Mouse (Mus musculus): ENCODE measurements around the gene Oxsr1. TPM values are rescaled to one million over a fixed set of nuclear protein-coding genes. Genes with fewer than 3 reads are reported as not detected.

The Oxsr1 gene
- total RNA-seq, 2 experiments from 2014 or later = 31.1 to 33.9 TPM

- peak; percentile 74 for TF ChIP-seq CTCF (IDR thresholded peaks at IDR 0.05)
- intact Hi-C loops (cut with DNase I) = loop anchor here (5.0 kb wide), 1 partner anchor 195 kb away; the partner anchor contains the start of genes Acaa1b and Gm47289
- Histone ChIP-seq H3K27ac (no peak overlapping the region), H3K4me3 (no peak overlapping the region)
- DNase-seq (ENCODE audit: extremely low spot score in 1 of 2, low spot score in 2 of 2) = peak; percentile 62 to 65
Measured at GRCm38 (mm10) chr9:119352060-119352459, 29.8 kb upstream of the Oxsr1 start.

- intact Hi-C loops (cut with DNase I) = loop anchor here (5.0 kb wide), 1 partner anchor 194 kb away; the partner anchor contains the start of genes Acaa1b and Gm47289
- no peak for TF ChIP-seq CTCF (IDR thresholded peaks at IDR 0.05)
- no peak for DNase-seq (ENCODE audit: extremely low spot score in 1 of 2, low spot score in 2 of 2)
- no peak overlapping the region for H3K27ac ChIP-seq
- no peak overlapping the region for H3K4me3 ChIP-seq
Measured at GRCm38 (mm10) chr9:119350947-119351705, 28.9 kb upstream of the Oxsr1 start.

GRCm38 (mm10) chr9:119350531-119350930 is 28.3 kb upstream of the Oxsr1 start:
- intact Hi-C loops (cut with DNase I) = loop anchor here (5.0 kb wide), 1 partner anchor 193 kb away; the partner anchor contains the start of genes Acaa1b and Gm47289
- TF ChIP-seq CTCF (IDR thresholded peaks at IDR 0.05) = no peak
- no peak for DNase-seq (ENCODE audit: extremely low spot score in 1 of 2, low spot score in 2 of 2)
- Histone ChIP-seq H3K27ac (no peak overlapping the region), H3K4me3 (no peak overlapping the region)

- no peak for DNase-seq (ENCODE audit: extremely low spot score in 1 of 2, low spot score in 2 of 2)
- TF ChIP-seq CTCF (IDR thresholded peaks at IDR 0.05) = no peak
- H3K27ac ChIP-seq = no peak overlapping the region
- intact Hi-C loops (cut with DNase I) = no loop called here
- no peak overlapping the region for H3K4me3 ChIP-seq
Measured at GRCm38 (mm10) chr9:119346376-119346775, 24.1 kb upstream of the Oxsr1 start.

GRCm38 (mm10) chr9:119342728-119343127 is 20.5 kb upstream of the Oxsr1 start:
- no peak for DNase-seq (ENCODE audit: extremely low spot score in 1 of 2, low spot score in 2 of 2)
- no peak overlapping the region for H3K27ac ChIP-seq
- peak overlapping the region; percentile 79 for H3K4me3 ChIP-seq
- no peak for TF ChIP-seq CTCF (IDR thresholded peaks at IDR 0.05)
- intact Hi-C loops (cut with DNase I) = loop anchor here (5.0 kb wide), 1 partner anchor 60 kb away; the partner anchor contains the start of gene Acvr2b

GRCm38 (mm10) chr9:119340909-119341816 is 18.9 kb upstream of the Oxsr1 start, which contains the start of gene Myd88:
Myd88 (minus strand) TSS chr9:119341411.
- intact Hi-C loops (cut with DNase I) = loop anchor here (1.0 to 5.0 kb wide), 2 partner anchors 19 to 61 kb away; partner anchors contain the start of genes Acvr2b and Oxsr1
- no peak for TF ChIP-seq CTCF (IDR thresholded peaks at IDR 0.05)
- peak; percentile 89 to 93 for DNase-seq (ENCODE audit: extremely low spot score in 1 of 2, low spot score in 2 of 2)
- H3K27ac ChIP-seq = peak within 1 kb of the TSS; percentile 88
- peak within 1 kb of the TSS; percentile 79 for H3K4me3 ChIP-seq

GRCm38 (mm10) chr9:119340212-119340580 is 18.0 kb upstream of the Oxsr1 start:
- Histone ChIP-seq H3K27ac (peak overlapping the region; percentile 88), H3K4me3 (peak overlapping the region; percentile 79)
- no peak for DNase-seq (ENCODE audit: extremely low spot score in 1 of 2, low spot score in 2 of 2)
- no peak for TF ChIP-seq CTCF (IDR thresholded peaks at IDR 0.05)
- intact Hi-C loops (cut with DNase I) = loop anchor here (1.0 to 5.0 kb wide), 2 partner anchors 18 to 62 kb away; partner anchors contain the start of genes Acvr2b and Oxsr1

GRCm38 (mm10) chr9:119339558-119340211 is 17.5 kb upstream of the Oxsr1 start, which contains the start of gene Acaa1a:
Acaa1a (plus strand) TSS chr9:119339676.
- H3K4me3 ChIP-seq = peak within 1 kb of the TSS; percentile 79
- peak; percentile 31 to 43 for DNase-seq (ENCODE audit: extremely low spot score in 1 of 2, low spot score in 2 of 2)
- TF ChIP-seq CTCF (IDR thresholded peaks at IDR 0.05) = peak; percentile 2; the same call in 1 of the 2 replicates
- H3K27ac ChIP-seq = peak within 1 kb of the TSS; percentile 88
- intact Hi-C loops (cut with DNase I) = loop anchor here (1.0 to 5.0 kb wide), 2 partner anchors 17 to 63 kb away; partner anchors contain the start of genes Acvr2b and Oxsr1

- no peak for TF ChIP-seq CTCF (IDR thresholded peaks at IDR 0.05)
- DNase-seq (ENCODE audit: extremely low spot score in 1 of 2, low spot score in 2 of 2) = no peak
- H3K4me3 ChIP-seq = peak overlapping the region; percentile 79
- H3K27ac ChIP-seq = no peak overlapping the region
- intact Hi-C loops (cut with DNase I) = no loop called here
Measured at GRCm38 (mm10) chr9:119339106-119339505, 16.9 kb upstream of the Oxsr1 start.

GRCm38 (mm10) chr9:119338350-119338749 is 16.1 kb upstream of the Oxsr1 start:
- no peak for TF ChIP-seq CTCF (IDR thresholded peaks at IDR 0.05)
- H3K4me3 ChIP-seq = no peak overlapping the region
- H3K27ac ChIP-seq = no peak overlapping the region
- no peak for DNase-seq (ENCODE audit: extremely low spot score in 1 of 2, low spot score in 2 of 2)
- intact Hi-C loops (cut with DNase I) = no loop called here

- H3K4me3 ChIP-seq = no peak overlapping the region
- H3K27ac ChIP-seq = no peak overlapping the region
- intact Hi-C loops (cut with DNase I) = no loop called here
- DNase-seq (ENCODE audit: extremely low spot score in 1 of 2, low spot score in 2 of 2) = no peak
- TF ChIP-seq CTCF (IDR thresholded peaks at IDR 0.05) = no peak
Measured at GRCm38 (mm10) chr9:119337842-119338241, 15.6 kb upstream of the Oxsr1 start.
